Mouse (Mus musculus) C2C12 (cell line): ENCODE measurements around the gene Tnks1bp1.

Experiments used
- CEBPB ChIP-seq: IDR thresholded peaks from one replicate; pipeline ENCODE4 v1.6.1; 2011; ENCODE audit warnings: low read depth, mild to moderate bottlenecking, control low read depth, moderate library complexity
- CTCF ChIP-seq: IDR thresholded peaks from one replicate; pipeline ENCODE4 v1.5.1; 2011; ENCODE audit not compliant: control insufficient read depth, insufficient read depth, insufficient read length
- MAX ChIP-seq: IDR thresholded peaks from one replicate; pipeline ENCODE4 v1.6.1; 2011; ENCODE audit warnings: mild to moderate bottlenecking, control low read depth
- MYOD1 ChIP-seq: IDR thresholded peaks from one replicate; pipeline ENCODE4 v1.6.1; 2011; ENCODE audit warnings: low read depth; ENCODE audit not compliant: control insufficient read depth, insufficient read length
- USF1 ChIP-seq: IDR thresholded peaks from one replicate; pipeline ENCODE4 v1.6.1; 2011; ENCODE audit warnings: low read depth, mild to moderate bottlenecking, control low read depth, moderate library complexity

DNA sequence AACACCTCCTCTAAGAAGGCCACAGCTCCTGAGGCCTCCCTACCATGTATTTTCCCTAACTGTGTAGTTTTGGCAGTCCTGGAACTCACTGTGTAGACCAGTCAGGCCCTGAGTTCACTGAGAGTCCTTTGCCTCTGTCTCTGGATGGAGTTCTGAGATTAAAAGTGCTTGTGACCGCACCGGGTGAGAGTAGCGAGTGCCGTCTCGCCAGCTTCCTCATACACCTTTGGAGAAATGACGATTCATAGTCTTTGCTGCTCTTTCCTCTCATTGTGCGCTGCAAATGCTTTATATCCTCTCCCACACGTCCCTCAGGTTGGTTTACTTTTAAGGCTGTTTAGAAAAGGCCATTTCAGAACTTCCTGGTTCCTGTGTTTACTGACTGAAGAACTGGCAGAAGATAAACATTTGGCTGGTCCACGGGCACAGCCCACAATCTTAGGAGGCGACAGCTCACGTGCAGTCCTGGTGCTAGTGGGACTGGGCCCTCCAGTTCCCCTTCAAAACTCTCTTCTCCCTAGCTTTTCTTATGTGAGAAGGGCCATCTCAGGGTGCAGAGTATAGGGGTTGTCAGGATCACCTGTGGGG is 57.7 kb downstream of the Tnks1bp1 start:
- TF ChIP-seq CTCF, result no peak
- no peak for TF ChIP-seq MAX
- TF ChIP-seq CEBPB, result no peak
- TF ChIP-seq USF1, result no peak
- TF ChIP-seq MYOD1, result no peak
